Mouse (Mus musculus) regulatory T cell (primary cell): ENCODE measurements around the gene Tlk1.

ENCODE experiments used
- in situ Hi-C: fragments of 300-600 bp; cut with MboI, MseI; formaldehyde crosslinking; loops from one replicate; pipeline ENCODE4 v1.15.1; 2025; ENCODE audit warnings: high pct_unique_total_duplicates

Tlk1 gene

DNA sequence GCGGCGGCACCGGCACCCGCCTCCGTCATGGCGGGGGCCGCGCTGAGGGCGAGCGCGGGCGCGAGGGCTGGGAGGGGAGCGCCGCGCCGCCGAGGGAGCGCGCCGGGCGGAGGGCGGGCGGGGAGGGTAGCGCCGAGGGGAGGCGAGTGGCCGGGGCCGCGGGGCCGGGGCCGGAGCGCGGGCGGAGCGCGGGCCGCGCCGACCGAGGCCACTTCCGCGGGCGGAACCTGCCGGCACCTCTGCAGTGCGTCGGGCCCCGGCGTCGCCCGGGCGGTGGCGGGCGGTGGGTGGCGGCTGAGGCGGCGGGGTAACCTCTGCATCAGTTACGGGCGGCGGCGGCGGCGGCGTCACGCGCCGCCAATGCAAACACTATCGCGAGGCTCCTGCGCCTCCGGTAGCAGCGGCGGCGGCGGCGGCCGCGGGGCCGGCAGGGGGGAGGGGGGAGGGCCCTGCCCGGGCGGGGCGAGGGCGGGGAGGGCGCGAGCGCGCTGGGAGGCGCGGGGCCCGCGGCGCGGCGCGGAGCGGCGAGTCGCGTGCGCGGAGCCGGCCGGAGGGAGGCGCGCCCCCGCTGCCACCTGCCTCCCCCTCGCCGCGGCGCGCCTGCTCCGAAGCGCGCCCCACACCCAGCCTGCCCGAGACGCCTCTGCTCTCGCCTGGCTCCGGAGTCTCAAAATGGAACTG, at the start of gene Tlk1:
Gene Tlk1, minus strand, starts transcription at position 358 of the 681 bp plus-strand sequence.
- in situ Hi-C loops = no loop called here

GRCm38 (mm10) chr2:70875129-70875528, 49.6 kb upstream of the Tlk1 start:
- in situ Hi-C loops = no loop called here

GRCm38 (mm10) chr2:70873168-70873567, 47.6 kb upstream of the Tlk1 start:
- in situ Hi-C loops = no loop called here

DNA sequence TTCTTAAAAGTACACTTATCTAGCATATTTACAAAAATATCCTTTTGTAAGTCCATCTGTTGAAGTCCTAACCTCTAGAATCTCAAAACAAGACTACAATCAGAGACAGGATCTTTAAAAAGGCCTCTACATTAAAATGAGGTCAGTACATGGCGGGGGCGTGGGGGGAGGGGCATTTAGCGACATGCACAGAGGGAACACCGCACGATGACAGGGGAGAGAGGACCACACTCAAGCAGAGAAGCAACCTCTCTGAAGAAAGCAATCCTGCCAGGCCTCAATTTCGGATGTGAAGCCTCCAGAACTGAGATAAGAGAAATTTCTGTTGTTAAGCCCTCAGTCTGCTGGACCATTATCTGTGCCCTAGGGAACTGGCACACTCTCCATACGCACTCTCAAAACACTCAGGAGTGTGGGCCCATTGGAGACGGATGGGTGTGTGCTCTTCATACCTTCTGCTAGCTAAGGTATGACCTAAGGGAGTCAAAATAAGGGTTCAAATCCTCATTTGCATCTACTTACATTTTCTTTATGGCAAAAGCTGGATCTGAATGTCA, 46.0 kb upstream of the Tlk1 start:
- in situ Hi-C loops = no loop called here

DNA sequence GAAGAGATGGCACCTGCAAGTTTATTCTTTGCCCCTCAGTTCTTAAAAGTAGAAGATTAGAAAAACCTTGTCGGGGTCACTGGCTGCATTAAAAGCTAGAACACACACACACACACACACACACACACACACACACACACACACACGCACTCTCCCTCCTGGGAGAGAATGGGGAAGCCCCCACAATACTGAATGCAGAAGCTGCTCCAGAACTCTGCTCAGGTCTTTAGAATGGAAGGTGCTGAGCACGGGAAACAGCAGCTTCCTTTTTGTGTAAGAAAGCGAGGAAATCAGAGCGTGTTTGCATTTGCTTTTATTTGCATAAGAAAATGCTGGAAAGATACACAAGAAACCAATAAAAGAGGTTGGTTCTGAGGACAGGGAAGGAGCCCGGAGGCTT, 45.3 kb upstream of the Tlk1 start:
- in situ Hi-C loops = no loop called here

DNA sequence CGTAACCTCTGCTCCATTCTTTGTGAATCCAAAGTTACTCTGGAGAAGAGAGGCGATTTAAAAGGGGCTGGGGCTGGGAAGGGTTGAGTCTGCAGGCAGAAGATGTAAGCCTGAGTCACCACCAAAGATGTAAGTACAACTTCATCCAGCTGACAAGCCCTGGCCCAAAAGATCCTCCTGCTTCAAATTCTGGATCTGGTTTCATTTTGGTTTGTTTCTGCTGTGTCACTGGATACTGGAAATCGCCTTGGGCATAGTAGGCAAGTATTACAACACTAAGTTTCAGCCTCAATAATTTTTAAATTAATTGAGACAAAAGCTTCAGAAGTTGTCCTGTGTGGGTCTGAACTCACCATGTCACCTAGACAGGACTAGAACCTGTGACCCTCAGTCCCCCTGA, 43.6 kb upstream of the Tlk1 start:
- in situ Hi-C loops = no loop called here

DNA sequence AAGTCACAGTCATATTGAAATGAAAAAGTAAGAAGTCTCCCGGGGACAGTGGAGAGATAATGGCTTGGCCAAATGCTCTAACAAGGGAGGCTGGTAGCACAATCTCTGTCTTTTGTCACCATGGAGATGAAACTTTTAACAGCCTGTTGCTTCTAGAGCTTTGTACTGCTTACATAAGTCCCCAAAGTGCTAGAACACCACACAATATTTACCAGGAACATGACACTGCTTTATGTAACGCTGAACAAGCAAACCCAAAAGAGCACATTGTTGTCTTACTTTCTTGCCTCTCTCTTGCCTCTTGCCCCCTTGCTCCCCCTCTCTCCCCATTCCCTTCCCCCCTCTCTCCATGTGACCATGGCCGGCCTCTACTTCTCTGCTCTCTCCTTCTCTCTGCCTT, 41.7 kb upstream of the Tlk1 start:
- in situ Hi-C loops = no loop called here

DNA sequence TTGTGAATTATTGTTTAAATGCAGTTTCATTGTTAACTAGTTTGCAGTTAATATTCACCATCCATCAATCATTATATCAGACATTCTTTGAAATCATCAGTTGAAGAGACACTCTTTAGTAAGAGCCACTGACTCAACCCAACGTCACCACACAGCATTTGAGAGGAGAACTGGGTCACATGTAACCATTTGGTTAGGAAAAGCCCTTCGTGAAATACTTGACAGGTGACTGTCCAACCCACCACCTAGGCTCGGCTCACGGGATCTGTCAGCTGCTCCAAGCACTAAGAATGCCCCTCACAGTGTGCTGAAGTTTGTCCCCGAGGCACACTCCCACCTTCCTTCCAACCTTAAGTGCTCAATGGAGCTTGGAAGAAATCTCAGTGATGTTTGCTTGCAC, 37.4 kb upstream of the Tlk1 start:
- in situ Hi-C loops = no loop called here

GRCm38 (mm10) chr2:70859740-70860139, 34.2 kb upstream of the Tlk1 start:
- in situ Hi-C loops = no loop called here

GRCm38 (mm10) chr2:70856971-70857370, 31.4 kb upstream of the Tlk1 start:
- in situ Hi-C loops = no loop called here

DNA sequence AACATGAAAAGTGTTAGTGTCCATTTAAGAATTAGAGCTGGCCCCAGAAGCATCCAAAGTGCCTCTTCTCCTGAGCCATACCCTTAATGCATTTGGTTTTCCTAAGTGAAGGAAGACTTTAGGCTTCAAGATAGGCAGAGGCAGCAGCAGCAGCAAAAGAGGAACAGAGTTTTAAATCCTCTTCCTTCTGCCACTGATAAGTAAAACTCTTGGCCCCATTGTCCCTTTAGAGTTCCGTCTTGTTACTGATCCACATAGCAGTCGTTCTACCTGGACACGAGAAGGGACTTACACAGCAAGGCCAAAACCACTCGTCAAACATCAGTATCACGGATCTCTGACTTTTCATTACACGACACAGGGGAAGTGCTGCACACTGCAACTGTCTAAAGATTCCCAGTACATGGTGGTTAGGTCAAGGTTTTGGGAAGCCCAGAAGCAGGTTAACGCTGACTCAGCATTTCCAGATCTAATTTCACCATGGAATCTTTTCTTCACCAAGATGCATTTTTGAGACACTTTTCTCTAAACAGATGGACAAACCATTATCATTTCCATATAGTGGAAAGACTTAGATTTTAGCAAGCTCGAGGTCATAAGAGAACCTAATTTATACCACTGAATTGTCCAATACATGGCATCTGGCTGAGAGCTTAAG, 28.8 kb upstream of the Tlk1 start:
- in situ Hi-C loops = no loop called here

DNA sequence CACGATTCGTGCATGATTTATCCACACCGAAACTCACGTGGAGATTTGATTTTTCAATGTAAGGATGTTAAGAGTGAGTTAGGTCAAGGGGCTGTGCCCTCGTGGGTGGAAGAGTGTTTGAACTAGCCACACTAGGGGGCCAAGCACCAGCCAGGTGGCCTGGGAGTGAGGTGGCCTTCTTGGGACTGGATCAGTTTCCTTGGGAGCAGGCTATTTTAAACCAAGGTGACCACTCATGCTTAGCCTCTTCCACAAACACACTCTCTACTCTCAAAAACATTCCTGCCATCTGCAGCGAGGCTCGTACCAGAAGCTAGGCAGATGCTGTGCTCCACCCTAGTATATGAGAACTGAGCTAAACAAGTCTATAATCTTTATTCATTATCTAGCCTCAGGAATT, 27.8 kb upstream of the Tlk1 start:
- in situ Hi-C loops = no loop called here

GRCm38 (mm10) chr2:70852796-70853221, 27.3 kb upstream of the Tlk1 start:
- in situ Hi-C loops = no loop called here

GRCm38 (mm10) chr2:70852186-70852795, 26.8 kb upstream of the Tlk1 start:
- in situ Hi-C loops = no loop called here

DNA sequence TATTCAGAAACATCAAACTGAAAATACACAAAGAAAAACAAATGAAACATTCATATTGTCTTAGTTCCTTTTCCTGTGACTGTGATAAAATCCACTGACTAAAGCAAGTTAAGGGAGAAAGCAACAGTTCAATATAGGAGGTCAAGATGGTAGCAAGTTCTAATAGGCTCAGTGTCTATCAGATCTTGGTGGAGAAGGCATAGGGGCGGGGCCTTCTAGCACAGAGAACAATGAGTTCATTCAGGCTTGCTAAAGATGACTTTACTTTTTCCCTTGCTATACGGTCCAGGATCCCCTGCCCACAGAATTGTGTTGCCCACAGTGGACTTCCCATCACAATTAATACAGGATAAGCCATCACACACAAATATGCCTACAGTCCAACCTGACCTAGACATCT, 20.3 kb upstream of the Tlk1 start:
- in situ Hi-C loops = no loop called here

- in situ Hi-C loops = no loop called here
Observed at GRCm38 (mm10) chr2:70844694-70845395, 19.3 kb upstream of the Tlk1 start.

GRCm38 (mm10) chr2:70842049-70842618, 16.6 kb upstream of the Tlk1 start:
- in situ Hi-C loops = no loop called here

DNA sequence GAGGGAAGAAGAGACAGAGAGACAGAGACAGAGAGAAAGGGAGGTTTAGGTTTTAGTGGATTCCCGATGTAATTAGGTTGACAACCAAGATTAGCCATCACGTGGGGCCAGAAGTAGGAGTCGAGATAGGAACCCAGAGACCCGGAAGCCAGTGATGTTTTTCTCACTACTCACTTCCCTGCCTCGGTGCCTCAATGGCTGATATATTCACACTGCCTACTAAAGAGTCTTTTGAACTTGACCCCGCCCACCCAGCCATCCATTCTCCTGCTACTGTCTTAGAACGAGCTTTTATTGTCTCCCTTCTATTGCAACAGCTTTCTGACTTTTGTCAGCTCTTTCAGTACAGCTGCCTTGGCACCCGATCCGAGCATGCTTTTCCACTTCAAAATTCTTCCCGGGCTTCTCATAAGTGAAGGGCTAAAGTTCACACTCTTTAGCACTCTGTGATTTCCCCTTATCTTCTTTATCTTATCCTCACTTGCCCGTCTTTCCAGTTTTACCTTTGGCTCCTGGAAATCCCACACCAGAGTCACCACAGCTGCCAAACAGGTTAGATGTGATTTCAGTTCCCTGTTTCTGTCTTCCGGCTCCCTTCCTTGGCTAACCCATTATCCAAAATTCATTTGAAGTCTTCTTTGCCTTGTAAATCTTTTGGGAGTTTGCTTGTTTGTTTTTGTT, 13.1 kb upstream of the Tlk1 start:
- in situ Hi-C loops = no loop called here

DNA sequence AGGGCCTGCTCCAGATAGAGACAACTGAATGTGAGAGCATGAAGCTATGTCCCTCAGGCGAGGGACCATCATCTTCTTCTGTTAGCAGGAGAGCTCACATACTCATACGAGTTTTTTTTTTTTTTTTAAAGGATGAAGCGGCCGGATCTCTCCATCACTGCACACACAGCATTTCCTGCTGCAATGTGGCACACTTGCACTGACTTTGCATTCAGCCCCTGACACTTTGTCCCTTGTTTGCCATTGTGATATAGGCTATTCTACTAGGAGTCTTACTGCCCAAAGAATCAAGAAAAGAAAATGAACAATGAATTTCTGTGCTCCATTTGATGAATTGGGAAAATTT, 10.8 kb upstream of the Tlk1 start:
- in situ Hi-C loops = no loop called here

DNA sequence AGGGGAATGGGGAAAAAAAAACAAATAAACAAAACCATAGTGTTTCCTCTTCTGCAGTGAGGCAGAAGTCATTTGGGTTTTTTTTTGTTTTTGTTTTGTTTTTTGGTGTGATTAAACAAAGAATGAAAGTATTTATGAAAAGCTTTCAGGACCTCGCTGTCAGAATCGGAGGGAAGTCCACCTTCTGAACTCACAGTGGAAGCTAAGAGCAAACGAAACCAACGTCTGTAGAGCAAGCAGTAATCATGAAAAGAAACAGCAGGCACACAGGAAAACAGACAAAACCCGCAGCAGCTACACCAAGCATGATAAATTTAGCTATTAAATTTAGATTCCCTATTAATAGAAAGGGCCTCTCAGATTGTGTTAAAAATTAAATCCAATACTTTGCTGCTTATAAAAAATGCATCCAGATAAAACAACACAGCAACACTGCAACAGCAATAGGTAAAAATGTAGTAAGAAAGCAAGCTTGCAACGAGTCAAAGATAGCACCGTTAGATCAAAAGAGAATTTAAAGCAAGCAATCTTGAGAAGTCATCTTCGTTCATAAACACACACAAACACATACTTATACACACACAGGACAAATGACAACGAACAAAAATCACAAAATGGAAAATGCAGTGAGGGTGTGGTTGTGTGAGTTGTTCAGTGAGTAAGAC, 10.2 kb upstream of the Tlk1 start:
- in situ Hi-C loops = no loop called here

DNA sequence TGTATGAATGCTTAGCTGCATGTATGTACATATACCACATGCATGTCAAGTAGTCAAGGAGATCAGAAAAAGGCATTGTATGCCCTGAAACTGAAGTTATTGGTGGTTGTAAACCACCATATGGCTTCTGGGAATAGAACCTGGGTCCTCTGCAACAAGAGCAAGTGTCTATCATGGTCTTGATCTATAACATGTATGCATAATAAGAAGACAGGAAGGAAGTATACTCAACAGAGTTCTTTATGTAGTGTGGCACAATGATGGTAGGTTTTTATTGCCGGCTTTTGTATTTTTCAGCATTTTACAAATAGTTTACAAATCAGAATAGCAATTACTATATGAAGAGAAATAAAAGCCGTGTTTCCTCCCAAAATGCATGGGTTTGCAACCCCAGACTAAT, 9.7 kb upstream of the Tlk1 start:
- in situ Hi-C loops = no loop called here
